Mouse (Mus musculus): ENCODE data around the gene Tiam1.
A peak's percentile ranks its signal among the peaks of the same experiment; 100 is the strongest.

- TF ChIP-seq GATA1 (IDR thresholded peaks at IDR 0.05; ENCODE audit: borderline replicate concordance, low read length), result 0 out of 3 replicates have a peak, but pooled peaks have one; percentile 20
- no peak for TF ChIP-seq FLI1 (IDR thresholded peaks at IDR 0.05; ENCODE audit: low read length)
These were observed 157.7 kb downstream of the Tiam1 start for GRCm38 (mm10) chr16:89985702-89986481.

Data from megakaryocyte, embryonic 14.5 days (primary cell).